Mouse (Mus musculus): Measurements from ENCODE around the gene Ppm1l. TPM values are rescaled to one million over a fixed set of nuclear protein-coding genes. Genes with fewer than 3 reads are reported as not detected.

Gene Ppm1l
- total RNA-seq, 2 experiments from 2014 or later, result 90.3 to 91.8 TPM

GRCm38 (mm10) chr3:69429319-69429718, 112.7 kb downstream of the Ppm1l start:
- TF ChIP-seq CTCF (IDR thresholded peaks at IDR 0.05), result no peak
- Histone ChIP-seq H3K27ac (peak overlapping the region; percentile 12; the same call in 1 of the 2 replicates), H3K4me3 (no peak overlapping the region)
- intact Hi-C loops (cut with DNase I), result no loop called here
- DNase-seq, result no peak

DNA sequence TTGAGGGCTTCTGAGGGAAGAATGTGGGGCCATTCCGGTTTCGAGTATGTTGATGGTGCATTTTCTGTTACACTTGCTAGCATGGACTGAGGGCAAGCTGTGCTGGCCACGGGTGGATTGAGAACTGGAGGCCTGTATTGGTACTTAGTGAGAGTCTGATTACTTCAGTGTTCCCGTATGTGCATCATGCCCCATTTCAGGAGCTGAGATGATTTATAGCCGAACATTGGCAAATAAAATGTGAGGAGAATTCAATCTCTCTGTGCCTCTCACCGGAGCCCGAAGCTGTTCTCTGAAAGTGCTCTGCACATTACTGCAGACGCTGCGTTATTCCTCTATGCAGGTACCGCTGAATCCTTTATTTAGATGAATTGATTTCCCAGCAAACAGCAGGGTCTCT, 116.9 kb downstream of the Ppm1l start:
- intact Hi-C loops (cut with DNase I), result no loop called here
- Histone ChIP-seq H3K27ac (peak overlapping the region; percentile 89), H3K4me3 (peak overlapping the region; percentile 61)
- peak; percentile 41 for DNase-seq
- TF ChIP-seq CTCF (IDR thresholded peaks at IDR 0.05), result no peak

DNA sequence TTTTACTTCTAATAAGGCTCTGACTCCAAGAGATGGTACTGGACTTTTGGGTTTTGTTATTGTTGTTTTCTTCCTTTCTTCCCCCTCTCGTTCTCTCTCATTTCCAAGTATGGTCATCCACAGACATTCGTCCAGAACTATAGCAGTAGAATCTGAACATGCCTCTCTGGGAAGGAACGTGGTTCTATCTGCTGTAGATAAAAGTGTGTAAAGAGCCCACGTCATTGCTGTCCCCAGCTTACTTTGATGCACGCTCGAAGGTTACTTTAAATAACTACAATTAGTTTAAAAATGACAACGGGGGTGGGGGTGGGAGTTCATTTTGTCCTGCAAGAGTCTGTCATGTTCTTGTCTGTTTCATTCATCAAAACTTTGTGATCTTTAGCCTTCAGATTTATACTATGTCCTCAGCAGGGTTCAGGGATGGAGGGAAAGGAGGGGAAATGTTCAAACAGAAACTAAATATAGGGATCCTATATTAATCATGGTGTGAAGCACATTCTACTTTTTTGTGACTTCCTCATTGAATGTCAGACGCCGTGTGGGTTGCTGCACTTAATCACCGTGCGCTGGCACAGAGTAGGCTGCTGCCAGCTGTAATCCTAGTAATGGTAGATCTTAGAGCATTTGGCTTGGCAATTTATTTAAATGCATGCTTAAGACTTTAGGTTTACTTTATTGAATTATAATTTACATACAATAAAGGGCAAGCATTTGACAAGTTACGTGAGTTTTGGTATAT, 122.3 kb downstream of the Ppm1l start:
- H3K27ac ChIP-seq, result peak overlapping the region; percentile 25
- no peak for TF ChIP-seq CTCF (IDR thresholded peaks at IDR 0.05)

GRCm38 (mm10) chr3:69440761-69441160, 124.1 kb downstream of the Ppm1l start:
- TF ChIP-seq CTCF (IDR thresholded peaks at IDR 0.05), result no peak
- no peak overlapping the region for H3K4me3 ChIP-seq
- DNase-seq, result no peak
- H3K27ac ChIP-seq, result no peak overlapping the region
- intact Hi-C loops (cut with DNase I), result no loop called here

More for the DNA sequence above, 122.3 kb downstream of the Ppm1l start:
- intact Hi-C loops (cut with DNase I), result no loop called here
- peak; percentile 37 for DNase-seq
- peak overlapping the region; percentile 21; the same call in 1 of the 2 replicates for H3K4me3 ChIP-seq

DNA sequence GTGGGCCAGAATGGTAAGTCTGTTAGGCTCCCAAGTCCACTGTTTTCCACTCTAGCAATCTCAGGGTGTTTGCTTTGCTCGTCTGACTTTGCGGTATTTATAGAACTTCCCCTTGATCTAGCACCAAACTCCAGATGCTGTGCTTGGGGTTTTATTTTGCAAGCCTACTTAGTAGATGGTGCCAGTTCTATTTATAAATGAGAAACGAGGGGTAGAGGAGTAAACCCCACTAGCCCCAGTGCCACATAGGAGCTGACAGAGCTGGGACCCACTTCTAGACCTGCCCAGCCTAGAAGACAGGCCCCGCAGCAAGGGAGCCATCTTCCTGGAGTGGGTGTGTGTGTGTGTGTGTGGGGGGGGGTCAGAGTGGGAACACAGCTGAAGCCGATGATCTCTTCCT, 130.3 kb downstream of the Ppm1l start:
- peak overlapping the region; percentile 87 for H3K27ac ChIP-seq
- intact Hi-C loops (cut with DNase I), result no loop called here
- no peak for TF ChIP-seq CTCF (IDR thresholded peaks at IDR 0.05)
- peak overlapping the region; percentile 65 for H3K4me3 ChIP-seq
- peak; percentile 55 for DNase-seq

DNA sequence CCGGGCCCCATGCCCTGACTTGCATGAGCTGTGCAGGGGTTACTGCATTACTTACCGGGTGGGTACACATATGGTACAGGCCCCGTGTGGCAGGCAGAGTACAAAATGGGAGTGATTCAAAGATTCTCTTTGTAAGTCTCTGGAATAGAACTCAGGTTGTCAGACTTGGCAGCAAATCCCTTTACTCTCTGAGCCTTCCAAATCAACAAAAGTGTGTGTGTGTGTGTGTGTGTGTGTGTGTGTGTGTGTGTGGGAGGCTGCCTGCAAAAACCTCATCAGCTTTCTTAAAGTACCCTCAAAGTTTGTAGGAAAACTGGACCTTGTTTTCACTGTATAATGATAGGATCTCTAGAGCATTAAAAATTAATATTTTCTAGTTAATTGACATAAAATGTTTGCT, 132.4 kb downstream of the Ppm1l start:
- Histone ChIP-seq H3K4me3 (no peak overlapping the region), H3K27ac (no peak overlapping the region; the same call in 1 of the 2 replicates)
- intact Hi-C loops (cut with DNase I), result no loop called here
- DNase-seq, result no peak
- TF ChIP-seq CTCF (IDR thresholded peaks at IDR 0.05), result no peak

DNA sequence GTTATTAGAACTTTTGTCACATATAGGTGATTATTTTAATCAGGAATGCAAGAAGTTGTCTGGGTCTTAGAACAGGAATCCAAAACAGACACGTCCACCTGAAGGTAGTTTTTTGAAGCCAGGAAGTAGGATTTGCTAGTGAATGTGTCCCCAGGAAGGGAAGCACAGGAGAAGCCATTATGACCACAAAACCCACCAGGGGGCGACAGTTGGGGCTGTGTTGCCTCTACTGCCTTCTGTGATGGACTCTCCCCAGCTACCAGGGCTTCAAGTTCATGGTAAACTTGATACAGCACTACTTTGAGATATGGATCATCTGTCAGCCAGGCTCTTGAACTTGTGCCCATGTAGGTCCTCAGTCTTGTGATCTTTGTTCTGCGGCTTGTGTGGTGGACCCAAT, 137.7 kb downstream of the Ppm1l start:
- TF ChIP-seq CTCF (IDR thresholded peaks at IDR 0.05), result peak; percentile 10; the same call in 1 of the 2 replicates
- Histone ChIP-seq H3K4me3 (no peak overlapping the region), H3K27ac (peak overlapping the region; percentile 2; the same call in 1 of the 2 replicates)
- intact Hi-C loops (cut with DNase I), result no loop called here
- DNase-seq, result peak; percentile 22

DNA sequence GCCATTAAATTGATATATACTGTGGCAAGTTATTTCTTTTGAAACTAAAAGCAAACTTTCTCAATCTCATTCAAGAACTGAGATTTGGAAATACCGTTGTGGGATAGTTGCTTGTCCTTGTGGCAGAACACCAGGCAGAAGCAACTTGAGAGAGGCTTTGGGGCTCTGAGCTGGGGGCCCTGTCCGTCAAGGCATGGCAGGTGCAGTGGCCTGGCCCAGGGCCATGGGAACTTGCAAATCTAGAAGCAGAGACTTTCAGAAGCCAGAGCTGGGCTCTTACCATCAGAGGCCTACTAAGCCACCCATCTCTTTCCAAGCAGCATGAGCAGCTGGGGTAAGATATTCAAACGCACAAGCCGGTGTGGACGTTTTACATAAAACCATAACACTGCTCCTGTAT, 139.4 kb downstream of the Ppm1l start:
- no peak overlapping the region for H3K4me3 ChIP-seq
- intact Hi-C loops (cut with DNase I), result no loop called here
- peak; percentile 87 for DNase-seq
- peak overlapping the region; percentile 74 for H3K27ac ChIP-seq
- no peak for TF ChIP-seq CTCF (IDR thresholded peaks at IDR 0.05)

DNA sequence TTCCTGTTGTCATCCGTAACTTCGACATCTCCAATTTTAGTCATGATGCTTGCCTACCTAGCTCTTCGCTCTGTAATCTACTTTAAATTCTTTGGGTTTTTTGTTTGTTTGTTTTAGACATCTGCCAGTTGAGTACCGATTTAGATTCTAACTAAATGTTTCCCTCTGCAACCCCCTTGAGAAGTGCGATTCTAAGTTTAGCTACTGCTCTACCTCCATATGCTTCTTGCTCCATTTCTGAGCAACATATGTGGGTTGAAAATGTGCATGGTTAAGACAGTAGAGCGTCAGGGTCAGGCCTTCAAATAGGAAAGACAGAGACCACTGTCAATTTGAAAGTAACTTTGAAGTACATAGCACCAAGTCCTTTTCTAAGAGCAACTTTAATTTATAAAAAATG, 142.1 kb downstream of the Ppm1l start:
- intact Hi-C loops (cut with DNase I), result no loop called here
- H3K27ac ChIP-seq, result peak overlapping the region; percentile 72; the same call in 1 of the 2 replicates
- TF ChIP-seq CTCF (IDR thresholded peaks at IDR 0.05), result no peak
- no peak for DNase-seq
- no peak overlapping the region for H3K4me3 ChIP-seq

DNA sequence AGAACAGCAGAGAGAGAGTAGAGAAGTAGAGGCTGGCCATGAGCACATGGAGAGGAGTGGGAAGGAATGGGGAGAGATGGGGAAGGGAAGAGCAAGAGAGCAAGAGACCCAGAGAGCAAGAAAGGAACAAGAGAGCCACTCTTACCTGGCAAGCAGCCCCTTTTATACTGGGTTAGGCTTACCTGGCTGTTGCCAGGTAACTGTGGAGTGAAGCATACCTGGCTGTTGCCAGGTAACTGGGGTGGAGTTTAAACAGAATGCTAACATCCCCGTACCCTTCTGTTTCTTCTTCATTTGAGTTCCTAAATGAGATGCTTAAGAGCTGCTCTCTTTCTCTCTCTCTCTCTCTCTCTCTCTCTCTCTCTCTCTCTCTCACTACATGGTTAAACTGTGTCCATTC, 145.3 kb downstream of the Ppm1l start:
- no peak for DNase-seq
- intact Hi-C loops (cut with DNase I), result no loop called here
- TF ChIP-seq CTCF (IDR thresholded peaks at IDR 0.05), result no peak
- Histone ChIP-seq H3K27ac (no peak overlapping the region), H3K4me3 (no peak overlapping the region)

- DNase-seq, result no peak
- no peak overlapping the region for H3K4me3 ChIP-seq
- intact Hi-C loops (cut with DNase I), result no loop called here
- TF ChIP-seq CTCF (IDR thresholded peaks at IDR 0.05), result no peak
- H3K27ac ChIP-seq, result no peak overlapping the region
Measured at GRCm38 (mm10) chr3:69465751-69466150, 149.1 kb downstream of the Ppm1l start.

DNA sequence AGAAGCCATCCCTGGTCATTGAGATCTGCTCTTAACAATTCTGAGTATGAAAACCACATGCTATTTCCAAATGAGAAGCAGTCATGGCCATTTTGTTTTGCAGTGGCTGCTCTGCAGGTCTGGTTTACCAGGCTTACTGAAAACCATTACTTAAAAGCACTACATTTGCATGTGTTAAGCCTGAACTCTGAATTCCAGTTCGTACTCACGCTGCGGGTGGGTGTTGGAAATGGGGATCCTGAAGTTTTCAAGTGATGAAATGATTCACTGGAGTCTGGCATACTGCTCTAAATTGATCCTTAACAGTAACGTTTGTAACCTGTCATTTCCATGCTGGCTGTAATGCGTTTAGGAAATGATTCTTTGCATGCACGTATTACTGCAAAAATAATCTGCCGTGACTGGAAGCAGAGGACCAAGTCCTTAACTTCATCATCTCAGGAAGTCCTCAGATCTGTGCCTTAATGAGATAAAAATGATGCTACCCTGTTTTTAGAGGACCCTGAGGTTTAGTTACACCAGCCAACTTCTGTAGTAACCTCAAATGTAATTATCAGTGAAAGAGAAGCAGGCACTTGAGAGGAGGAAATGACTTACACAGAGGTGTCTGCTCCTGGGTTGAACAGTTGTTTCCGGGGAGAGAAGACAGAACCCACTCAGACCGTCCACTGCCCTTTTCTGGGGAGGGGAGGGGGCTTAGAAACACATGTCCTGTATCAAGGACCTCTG, 151.8 kb downstream of the Ppm1l start:
- peak overlapping the region; percentile 68; the same call in 1 of the 2 replicates for H3K27ac ChIP-seq
- peak overlapping the region; percentile 28; the same call in 1 of the 2 replicates for H3K4me3 ChIP-seq
- TF ChIP-seq CTCF (IDR thresholded peaks at IDR 0.05), result no peak
- intact Hi-C loops (cut with DNase I), result no loop called here
- DNase-seq, result no peak

- no peak overlapping the region for H3K27ac ChIP-seq
- no peak overlapping the region for H3K4me3 ChIP-seq
- DNase-seq, result no peak
- no peak for TF ChIP-seq CTCF (IDR thresholded peaks at IDR 0.05)
- intact Hi-C loops (cut with DNase I), result no loop called here
Measured at GRCm38 (mm10) chr3:69469463-69470141, 152.9 kb downstream of the Ppm1l start.
